Mouse (Mus musculus) limb, embryonic 14.5 days (tissue): ENCODE measurements around the gene Fgd1. TPM values are rescaled to one million over a fixed set of nuclear protein-coding genes. Genes with fewer than 3 reads are reported as not detected.

ENCODE experiments used
- ATAC-seq: fragments of 200-750 bp; cut with Nextera tagmentation; 2 replicates; pipeline ENCODE4 v1.8.0; 2017; ENCODE audit warnings: low read depth, moderate number of reproducible peaks, moderate TSS enrichment; ENCODE audit not compliant: low FRiP score
- DNase-seq: peaks from one replicate; pipeline ENCODE4 v3.0.0-alpha.2; 2015; ENCODE audit warnings: low spot score
- H3K27ac ChIP-seq: fragments of 300-500 bp; sonication (generic); replicated peaks from 2 replicates; pipeline ENCODE4 v1.5.1; 2014; ENCODE audit warnings: low read depth, mild to moderate bottlenecking, low read length, moderate library complexity, mixed read lengths
- H3K27me3 ChIP-seq: fragments of 300-500 bp; sonication (generic); 2 replicates; pipeline ENCODE4 v1.6.1; 2014; ENCODE audit warnings: low read length, mixed read lengths; ENCODE audit not compliant: control insufficient read depth, insufficient read depth
- H3K36me3 ChIP-seq: fragments of 300-500 bp; sonication (generic); 2 replicates; pipeline ENCODE4 v1.6.1; 2014; ENCODE audit warnings: mild to moderate bottlenecking, low read length, moderate library complexity, mixed read lengths; ENCODE audit not compliant: control insufficient read depth, insufficient read depth
- H3K4me1 ChIP-seq: fragments of 300-500 bp; sonication (generic); 2 replicates; pipeline ENCODE4 v1.6.1; 2014; ENCODE audit warnings: antibody characterized with exemption, low read length, mixed read lengths; ENCODE audit not compliant: control insufficient read depth, insufficient read depth
- H3K4me2 ChIP-seq: fragments of 300-500 bp; sonication (generic); replicated peaks from 2 replicates; pipeline ENCODE4 v1.6.1; 2014; ENCODE audit warnings: low read depth, mild to moderate bottlenecking, low read length, moderate library complexity; ENCODE audit not compliant: severe bottlenecking
- H3K4me3 ChIP-seq: fragments of 300-500 bp; sonication (generic); replicated peaks from 2 replicates; pipeline ENCODE4 v1.5.1; 2014; ENCODE audit warnings: low read length
- H3K9ac ChIP-seq: fragments of 300-500 bp; sonication (generic); 2 replicates; pipeline ENCODE4 v1.6.1; 2014; ENCODE audit warnings: mild to moderate bottlenecking, low read depth, low read length, moderate library complexity; ENCODE audit not compliant: severe bottlenecking
- H3K9me3 ChIP-seq: fragments of 300-500 bp; sonication (generic); 2 replicates; pipeline ENCODE4 v1.6.1; 2016; ENCODE audit warnings: low read length; ENCODE audit not compliant: control insufficient read depth
- POLR2A ChIP-seq: fragments of 200-500 bp; IDR thresholded peaks from 2 replicates; pipeline ENCODE4 v1.8.0; 2012; ENCODE audit warnings: inconsistent platforms, mild to moderate bottlenecking, moderate library complexity, borderline replicate concordance; ENCODE audit not compliant: insufficient read depth, insufficient read length; ENCODE audit errors: extremely low read depth
- WGBS: fragments of 180-500 bp; shearing (Covaris S2); extraction: QIAGEN DNeasy Blood & Tissue Kit; methylation state at CpG from one replicate; pipeline ENCODE4 v1.1.7; 2014; 5-methylcytosine and 5-hydroxymethylcytosine counted together
- polyA plus RNA-seq, 2 experiments: library from polyadenylated mRNA; depleted of rRNA in 1 of 2; stranded (reverse) in 1 of 2; unstranded in 1 of 2; fragments of >200 nt; fragmentation: Nextera tagmentation in 1 of 2; extraction: Ambion mirVana in 1 of 2; gene quantifications; 2 replicates each; pipeline versions ENCODE4 v1.2.1 to v1.2.3; 2012 to 2014

The Fgd1 gene
- polyA plus RNA-seq, 2 experiments = 15.7 to 42.8 TPM

DNA sequence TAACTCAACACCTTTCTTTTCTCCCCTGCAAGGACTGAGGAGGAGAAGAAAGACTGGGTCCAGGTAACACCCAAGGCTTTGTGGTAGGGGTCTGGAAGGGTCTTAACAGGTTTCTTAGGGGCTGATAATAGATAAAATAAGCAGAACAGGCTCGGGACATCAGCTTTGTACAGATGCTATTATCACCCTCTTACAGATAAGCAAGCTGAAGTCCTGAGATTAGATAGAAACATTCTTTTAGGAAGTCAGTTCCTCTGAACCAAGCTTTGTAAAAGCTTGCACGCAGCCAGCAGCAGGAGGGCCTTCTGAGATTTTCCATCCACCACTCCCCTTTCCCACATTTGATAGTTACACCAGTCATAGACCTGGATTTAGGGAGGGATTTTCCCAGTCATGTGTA, 39.6 kb downstream of the Fgd1 start:
- Histone ChIP-seq H3K27ac (no peak overlapping the region), H3K4me2 (no peak overlapping the region), H3K9ac (no peak overlapping the region), H3K9me3 (no peaks in the 10 kb centered on the region), H3K4me3 (no peak overlapping the region), H3K27me3 (no peaks in the 10 kb centered on the region), H3K4me1 (no peaks in the 10 kb centered on the region), H3K36me3 (peaks cover 39% of the 10 kb centered on the region)
- ATAC-seq (no peak), DNase-seq (no peak)
- WGBS = 81% methylated on average over 2 of the region's 2 CpGs
- TF ChIP-seq POLR2A = no peak

DNA sequence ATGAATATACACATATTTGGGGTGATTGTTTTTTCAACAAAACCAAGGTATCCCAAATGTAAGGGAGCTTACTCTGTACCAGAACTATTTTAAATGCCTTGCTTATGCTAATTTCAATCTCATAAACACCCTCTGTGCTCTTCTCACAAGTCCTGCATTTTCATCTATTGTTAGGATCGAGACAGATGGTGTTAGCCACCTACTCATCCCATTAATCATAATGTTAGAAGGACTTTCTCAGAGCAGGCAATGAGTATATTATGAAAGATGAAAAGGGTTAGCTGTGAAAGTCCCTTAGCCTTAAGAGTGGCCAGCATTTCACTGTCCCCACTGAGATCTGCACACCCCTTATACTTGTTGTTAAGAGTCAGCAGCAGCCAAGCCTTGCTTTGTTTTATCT, 41.5 kb downstream of the Fgd1 start:
- ATAC-seq (no peak), DNase-seq (no peak)
- Histone ChIP-seq H3K9ac (no peak overlapping the region), H3K9me3 (no peaks in the 10 kb centered on the region), H3K4me1 (no peaks in the 10 kb centered on the region), H3K36me3 (peaks cover 38% of the 10 kb centered on the region), H3K27me3 (no peaks in the 10 kb centered on the region), H3K27ac (no peak overlapping the region), H3K4me3 (no peak overlapping the region), H3K4me2 (no peak overlapping the region)
- no peak for TF ChIP-seq POLR2A
- WGBS = 75% methylated on average over 1 of the region's 1 CpGs

GRCm38 (mm10) chrX:151096171-151097058, 50.5 kb downstream of the Fgd1 start, which contains the start of gene Tsr2:
Tsr2 (minus strand) TSS chrX:151096543.
- no peak within 1 kb of the TSS for H3K27ac ChIP-seq
- 0 out of 2 replicates have a peak, but pooled peaks have one; percentile 51 for TF ChIP-seq POLR2A
- H3K4me2 ChIP-seq = peak within 1 kb of the TSS; percentile 46
- 31% methylated on average over 35 of the region's 35 CpGs for WGBS
- peak within 1 kb of the TSS; percentile 64 for H3K9ac ChIP-seq
- H3K4me1 ChIP-seq = no peaks in the 10 kb centered on the region
- H3K36me3 ChIP-seq = no peaks in the 10 kb centered on the region
- H3K9me3 ChIP-seq = no peaks in the 10 kb centered on the region
- H3K4me3 ChIP-seq = peak within 1 kb of the TSS; percentile 57
- peak; percentile 82 for DNase-seq
- no peaks in the 10 kb centered on the region for H3K27me3 ChIP-seq
- peak; percentile 91 for ATAC-seq

- Histone ChIP-seq H3K4me3 (no peak overlapping the region), H3K4me2 (no peak overlapping the region), H3K27me3 (no peaks in the 10 kb centered on the region), H3K36me3 (no peaks in the 10 kb centered on the region), H3K9me3 (no peaks in the 10 kb centered on the region), H3K27ac (no peak overlapping the region), H3K9ac (no peak overlapping the region), H3K4me1 (no peaks in the 10 kb centered on the region)
- TF ChIP-seq POLR2A = no peak
- ATAC-seq (no peak; the same call in 1 of the 2 replicates), DNase-seq (no peak)
- WGBS = 58% methylated on average over 7 of the region's 7 CpGs
These were observed 61.5 kb downstream of the Fgd1 start for GRCm38 (mm10) chrX:151107301-151108067.

DNA sequence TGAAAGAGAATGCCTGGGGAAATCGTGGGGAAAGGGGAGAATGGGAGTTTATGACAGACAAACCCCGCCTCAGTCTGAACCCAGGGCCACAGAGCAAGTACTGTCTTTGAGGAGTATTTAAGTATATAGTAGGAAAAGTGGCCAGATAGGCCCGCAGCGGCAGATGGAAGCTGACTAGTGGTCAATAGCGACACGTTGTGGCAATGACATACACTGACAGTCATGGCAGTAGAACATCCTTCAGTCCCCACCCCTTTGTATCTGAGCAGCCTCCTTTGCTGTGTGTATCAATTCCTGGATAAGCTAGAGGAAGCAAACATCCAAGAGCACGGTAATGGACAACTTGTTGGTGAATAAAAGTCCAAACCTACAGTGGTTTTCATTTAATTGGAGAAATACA, 70.8 kb downstream of the Fgd1 start:
- 15% methylated on average over 7 of the region's 7 CpGs for WGBS
- TF ChIP-seq POLR2A = no peak
- Histone ChIP-seq H3K27ac (no peak overlapping the region), H3K4me3 (no peak overlapping the region), H3K36me3 (no peaks in the 10 kb centered on the region), H3K4me1 (no peaks in the 10 kb centered on the region), H3K9me3 (no peaks in the 10 kb centered on the region), H3K4me2 (no peak overlapping the region), H3K9ac (no peak overlapping the region), H3K27me3 (no peaks in the 10 kb centered on the region)
- DNase-seq (peak; percentile 32), ATAC-seq (no peak)
